Mouse (Mus musculus) G1E (cell line): Measurements from ENCODE around the gene Rap1gds1.

Experiments
- CTCF ChIP-seq: IDR thresholded peaks from 2 replicates; pipeline ENCODE4 v1.5.1; 2012; ENCODE audit warnings: low read depth, low read length, inconsistent platforms, mixed read lengths
- GATA1 ChIP-seq: IDR thresholded peaks from 2 replicates; pipeline ENCODE4 v1.6.1; 2012; ENCODE audit warnings: borderline replicate concordance, low read length, inconsistent platforms, mixed read lengths
- POLR2AphosphoS5 ChIP-seq: IDR thresholded peaks from 2 replicates; pipeline ENCODE4 v1.6.1; 2012; ENCODE audit warnings: low read depth, low read length, inconsistent platforms; ENCODE audit not compliant: insufficient replicate concordance
- TAL1 ChIP-seq: conservative IDR thresholded peaks from 2 replicates; pipeline ENCODE4 v1.6.1; 2012; ENCODE audit warnings: low read depth, low read length, inconsistent platforms, mixed read lengths

- no peak for TF ChIP-seq CTCF
- TF ChIP-seq GATA1 = no peak
- no peak for TF ChIP-seq POLR2AphosphoS5
- no peak for TF ChIP-seq TAL1
These were observed 129.5 kb downstream of the Rap1gds1 start for GRCm38 (mm10) chr3:138945516-138945915.
